Mouse (Mus musculus): Measurements from ENCODE around the gene Tub. TPM values are rescaled to one million over a fixed set of nuclear protein-coding genes. Genes with fewer than 3 reads are reported as not detected.
A peak's percentile ranks its signal among the peaks of the same experiment; 100 is the strongest.

Tub gene
- total RNA-seq (2017), result 0.70 and 1.8 TPM in 2 replicates

DNA sequence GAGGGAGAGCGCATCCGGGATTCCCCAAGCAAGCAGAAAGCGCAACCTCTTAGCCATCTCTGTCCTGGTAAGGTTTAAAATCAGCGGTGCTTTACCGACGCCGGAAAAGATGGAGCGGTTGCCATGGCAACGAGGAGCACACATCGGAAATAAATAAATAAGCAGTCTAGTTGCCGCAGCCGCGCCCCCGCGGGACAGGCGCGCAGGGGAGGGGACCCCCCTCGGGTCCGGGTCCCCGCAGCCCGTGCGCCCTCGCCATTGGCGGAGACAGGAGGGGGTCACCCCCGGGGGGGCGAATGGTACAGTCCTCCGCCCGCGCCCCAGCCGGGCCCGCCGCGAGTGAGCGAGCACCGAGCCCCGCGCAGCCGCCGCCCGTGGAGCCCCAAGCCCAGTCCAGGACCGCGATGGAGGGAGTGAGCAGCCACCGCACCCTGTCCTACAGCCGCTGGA is at the start of gene Tub:
Tub (plus strand) TSS at position 27 of the 450 bp plus-strand sequence.
- peak; percentile 51; the same call in 1 of the 2 replicates for ATAC-seq (ENCODE audit: extremely low read depth, insufficient number of reproducible peaks, low FRiP score, poor library complexity, severe bottlenecking)

DNA sequence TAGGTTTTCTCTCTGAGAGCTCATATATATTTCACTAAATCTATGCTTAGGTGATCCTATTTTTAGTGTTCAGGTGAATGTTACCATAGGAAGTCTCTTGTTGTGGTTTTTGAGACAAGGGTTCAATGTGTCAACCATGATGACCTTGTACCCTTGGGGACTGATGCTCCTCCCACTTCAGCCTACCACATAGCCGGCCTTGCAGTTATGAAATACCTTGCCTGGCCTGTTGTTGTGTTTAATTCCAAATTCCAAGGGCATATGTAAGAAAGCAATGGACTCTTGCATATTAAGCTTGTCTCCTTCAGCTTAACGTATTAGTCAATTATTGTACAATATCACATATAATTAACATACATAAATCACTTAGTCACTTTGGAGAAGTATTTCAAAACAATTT is 46.2 kb upstream of the Tub start:
- no peak for ATAC-seq (ENCODE audit: extremely low read depth, insufficient number of reproducible peaks, low FRiP score, poor library complexity, severe bottlenecking)

DNA sequence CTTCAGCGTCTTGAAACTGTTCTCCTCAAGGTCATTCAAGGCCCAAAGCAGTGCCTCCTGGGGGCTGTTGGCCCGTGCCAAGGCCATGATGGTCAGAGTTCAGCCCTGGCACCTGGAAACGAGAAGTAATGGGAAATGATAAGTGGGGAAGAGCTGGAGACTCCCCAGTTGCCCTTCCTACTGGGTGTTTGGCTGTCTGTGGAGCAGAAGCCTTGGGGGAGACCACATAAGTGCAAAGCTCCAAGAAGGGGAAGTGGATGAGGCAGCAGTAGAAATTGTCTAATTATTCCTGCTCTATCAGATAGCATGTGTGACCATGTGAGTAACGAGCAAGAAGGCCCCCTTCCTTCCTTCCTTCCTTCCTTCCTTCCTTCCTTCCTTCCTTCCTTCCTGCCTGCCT is 23.1 kb upstream of the Tub start:
- ATAC-seq (ENCODE audit: extremely low read depth, insufficient number of reproducible peaks, low FRiP score, poor library complexity, severe bottlenecking), result no peak

DNA sequence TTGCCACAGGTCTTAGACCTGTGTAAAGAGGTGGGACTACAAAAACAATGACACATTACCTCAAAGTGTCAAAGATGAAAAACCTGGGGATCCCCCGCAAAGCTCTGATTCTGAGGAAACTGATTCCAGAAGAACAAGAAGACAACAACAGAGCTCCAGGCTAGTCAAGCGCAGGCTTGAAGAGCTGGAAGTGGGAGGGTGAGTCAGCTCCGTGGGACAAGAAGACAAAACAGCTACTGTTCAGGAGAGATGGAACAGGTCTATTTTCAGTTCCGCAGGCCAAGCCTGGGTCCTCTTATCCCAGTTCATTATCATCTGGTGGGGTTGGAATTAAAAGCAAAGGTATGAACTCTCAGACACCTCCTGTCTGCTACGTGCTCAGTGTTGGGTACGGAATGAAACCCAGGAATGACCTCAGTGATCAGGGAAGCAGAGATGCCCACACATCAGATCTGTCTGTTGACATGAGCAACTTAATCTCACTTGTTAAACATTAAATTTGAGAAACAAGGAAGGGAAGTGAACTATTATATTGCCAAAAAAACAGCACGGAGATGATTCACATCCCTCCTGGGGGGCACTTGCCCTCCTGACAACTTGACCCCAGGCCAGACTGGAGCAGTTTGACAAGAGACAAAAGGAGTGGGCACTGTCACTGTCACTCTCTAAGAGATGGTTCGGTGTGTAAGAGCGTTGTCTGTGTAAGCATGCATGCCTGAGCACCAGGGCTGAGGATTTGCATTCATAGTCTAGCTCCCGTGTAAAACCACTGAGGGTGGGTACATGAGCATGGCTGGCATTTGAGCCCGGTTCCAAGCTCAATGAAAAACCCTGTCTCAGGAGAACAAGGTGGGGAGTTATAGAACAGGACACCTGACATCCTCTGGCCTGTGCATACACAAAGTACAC is 21.6 kb upstream of the Tub start:
- no peak for ATAC-seq (ENCODE audit: extremely low read depth, insufficient number of reproducible peaks, low FRiP score, poor library complexity, severe bottlenecking)

DNA sequence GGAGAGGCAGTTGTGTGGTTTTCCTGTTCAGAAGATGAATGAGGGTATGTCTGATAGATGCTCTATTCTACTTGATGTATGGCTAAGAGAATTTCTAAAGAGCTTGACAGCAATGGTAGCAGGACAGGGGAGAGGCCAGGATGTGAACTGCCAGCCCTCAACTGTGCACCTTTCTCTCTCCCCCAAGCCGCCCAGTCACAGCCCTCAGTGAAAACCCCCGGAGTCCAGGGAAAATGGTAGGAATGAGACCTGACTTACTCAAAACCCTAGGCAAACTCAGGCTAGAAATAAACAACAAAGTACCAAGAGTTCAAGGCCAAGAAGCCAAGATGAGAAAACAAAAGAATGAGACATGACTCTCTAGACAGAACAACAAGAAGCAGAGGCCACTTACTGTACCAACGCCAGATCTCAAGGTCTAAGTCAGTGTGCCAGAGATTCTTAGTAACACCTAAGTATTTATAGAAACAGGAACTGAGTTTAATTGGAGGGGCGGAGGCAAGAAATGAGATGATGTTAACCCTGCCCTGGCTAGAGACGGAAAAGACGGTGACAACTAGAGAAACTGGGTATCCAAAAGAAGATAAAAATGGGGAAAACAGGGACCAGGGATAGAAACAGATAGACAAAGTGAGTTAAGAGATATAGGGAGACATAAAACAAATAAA is 20.3 kb upstream of the Tub start, which contains the start of gene Nlrp10:
Nlrp10 (minus strand) TSS at position 453 of the 668 bp plus-strand sequence.
- peak; percentile 33; the same call in 1 of the 2 replicates for ATAC-seq (ENCODE audit: extremely low read depth, insufficient number of reproducible peaks, low FRiP score, poor library complexity, severe bottlenecking)

DNA sequence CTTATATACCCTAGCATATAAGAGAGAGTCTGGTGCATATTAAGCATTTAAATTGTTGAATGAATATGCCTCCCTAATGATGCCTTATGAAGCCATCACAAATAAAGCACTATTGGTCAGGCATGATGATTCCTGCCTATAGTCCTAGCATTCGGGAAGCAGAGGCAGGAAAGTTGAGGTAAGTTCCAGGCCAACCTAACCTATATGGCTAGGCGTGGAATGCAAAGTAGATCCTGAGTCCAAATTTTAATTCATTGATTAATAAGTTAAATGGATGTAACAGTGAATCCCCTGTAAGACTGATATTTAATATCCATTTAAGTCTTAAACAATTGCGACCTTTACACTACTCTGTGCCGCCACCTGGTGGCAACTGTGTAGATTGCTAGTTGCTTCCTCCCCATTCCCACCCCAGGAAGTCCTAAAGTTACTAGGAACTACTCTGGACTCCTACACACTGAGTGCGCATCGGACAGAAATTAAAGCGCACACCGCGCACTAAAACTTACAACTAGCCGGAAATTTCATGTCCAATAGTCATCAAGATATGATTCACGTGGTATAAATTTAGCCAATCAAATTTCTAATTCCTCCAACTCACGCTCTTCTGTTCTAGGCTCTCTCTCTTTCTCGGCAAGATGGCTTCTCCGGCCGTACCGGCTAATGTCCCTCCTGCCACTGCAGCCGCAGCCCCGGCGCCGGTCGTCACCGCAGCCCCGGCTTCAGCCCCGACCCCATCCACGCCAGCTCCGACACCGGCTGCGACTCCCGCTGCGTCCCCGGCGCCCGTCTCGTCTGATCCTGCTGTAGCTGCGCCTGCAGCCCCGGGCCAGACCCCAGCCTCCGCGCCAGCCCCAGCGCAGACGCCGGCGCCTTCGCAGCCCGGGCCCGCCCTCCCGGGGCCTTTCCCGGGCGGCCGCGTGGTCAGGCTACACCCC is 16.1 kb upstream of the Tub start, which contains the start of gene Eif3f:
Eif3f (plus strand) TSS at position 624 of the 938 bp plus-strand sequence.
- peak; percentile 95 for ATAC-seq (ENCODE audit: extremely low read depth, insufficient number of reproducible peaks, low FRiP score, poor library complexity, severe bottlenecking)

DNA sequence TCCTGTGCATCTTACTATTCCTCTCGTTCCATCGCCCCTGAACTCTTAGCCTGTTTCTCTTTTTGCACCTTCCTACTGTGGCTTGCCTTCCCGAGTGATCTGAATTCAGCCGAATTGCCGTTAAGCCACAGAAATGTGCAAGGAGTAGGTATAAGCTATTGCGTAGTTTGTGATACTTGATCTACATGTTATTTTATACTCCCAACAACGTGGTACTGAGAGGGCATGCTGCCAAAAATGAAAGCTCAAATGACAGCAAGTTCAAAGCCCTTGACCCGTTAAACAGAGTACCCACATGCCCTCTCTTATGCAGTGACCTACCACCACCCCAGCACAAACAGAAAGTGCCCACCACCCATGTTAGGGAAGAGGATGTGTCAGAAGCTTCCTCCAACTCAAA is 15.3 kb upstream of the Tub start:
- ATAC-seq (ENCODE audit: extremely low read depth, insufficient number of reproducible peaks, low FRiP score, poor library complexity, severe bottlenecking), result no peak

DNA sequence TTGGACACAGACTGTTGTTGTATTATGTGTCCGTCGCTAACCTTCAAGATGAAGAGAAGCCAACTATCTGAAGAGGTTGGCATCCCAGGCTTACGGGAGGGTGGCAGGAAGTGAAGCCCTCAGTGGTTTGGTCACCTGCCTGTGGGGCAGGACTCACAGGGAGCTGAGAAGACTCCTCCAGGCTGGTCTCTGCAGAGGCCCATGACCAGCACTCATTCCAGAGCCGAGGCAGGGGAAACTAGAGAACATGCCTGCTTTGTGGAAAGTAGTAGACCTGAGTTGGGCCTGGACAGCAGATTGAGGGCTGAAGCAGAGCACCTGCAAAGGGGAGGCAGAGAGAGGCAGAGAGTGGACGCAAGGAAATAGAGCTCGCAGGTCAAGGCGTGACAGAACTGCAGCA is 14.7 kb upstream of the Tub start:
- no peak for ATAC-seq (ENCODE audit: extremely low read depth, insufficient number of reproducible peaks, low FRiP score, poor library complexity, severe bottlenecking)

DNA sequence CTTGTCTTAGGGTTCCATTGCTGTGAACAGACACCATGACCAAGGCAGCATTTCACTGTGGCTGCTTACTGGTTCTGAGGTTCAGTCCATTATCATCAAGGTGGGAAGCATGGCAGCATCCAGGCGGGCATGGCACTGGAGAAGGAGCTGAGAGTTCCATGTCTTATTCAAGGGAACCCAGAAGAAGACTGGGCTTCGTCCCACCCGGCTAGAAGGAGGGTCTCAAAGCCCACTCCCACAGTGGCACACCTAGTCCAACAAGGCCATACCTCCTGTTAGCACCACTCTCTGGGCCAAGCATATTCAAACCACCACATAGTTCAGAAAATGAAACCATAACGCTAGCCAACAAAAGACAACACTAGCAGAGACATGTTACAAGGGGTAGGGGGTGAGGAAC is 13.5 kb upstream of the Tub start:
- ATAC-seq (ENCODE audit: extremely low read depth, insufficient number of reproducible peaks, low FRiP score, poor library complexity, severe bottlenecking), result no peak

DNA sequence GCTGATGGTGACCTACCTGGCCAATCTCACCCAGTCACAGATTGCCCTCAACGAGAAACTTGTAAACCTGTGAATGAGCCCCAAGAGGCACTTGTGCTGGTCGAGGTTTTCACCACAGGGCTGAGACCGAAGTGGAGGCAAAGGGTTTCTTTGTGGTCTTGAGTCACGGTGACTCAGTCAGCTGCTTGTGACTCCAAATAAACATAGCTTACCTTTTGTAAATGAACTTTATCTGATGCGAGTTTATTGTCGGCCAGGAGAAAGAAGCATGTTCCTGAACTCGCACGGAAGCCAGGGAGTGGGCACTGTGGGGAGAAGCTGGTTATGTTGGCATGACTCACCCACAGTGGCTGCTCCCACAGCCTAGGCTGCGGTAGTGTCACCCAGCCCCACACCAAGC is 8.7 kb upstream of the Tub start:
- ATAC-seq (ENCODE audit: extremely low read depth, insufficient number of reproducible peaks, low FRiP score, poor library complexity, severe bottlenecking), result no peak

DNA sequence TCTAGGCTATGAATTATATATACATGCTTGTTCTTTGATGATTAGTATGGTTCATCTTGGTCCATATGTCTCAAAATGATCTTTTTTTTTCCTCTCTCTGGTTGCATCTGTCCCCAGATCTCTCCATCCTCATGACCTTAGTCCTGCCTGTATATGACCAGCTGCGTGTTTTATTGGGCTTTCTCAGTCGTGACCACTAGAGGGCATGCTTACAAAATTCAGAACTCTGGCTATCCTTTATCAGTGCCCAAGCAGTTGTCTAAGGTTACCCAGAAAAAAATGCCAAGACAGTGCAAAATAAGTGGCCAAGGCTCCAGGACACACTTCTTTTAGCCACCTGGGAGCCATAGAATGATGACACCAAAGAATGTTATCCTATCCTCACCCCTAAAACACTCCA is 6.1 kb upstream of the Tub start:
- ATAC-seq (ENCODE audit: extremely low read depth, insufficient number of reproducible peaks, low FRiP score, poor library complexity, severe bottlenecking), result peak; percentile 54; the same call in 1 of the 2 replicates

DNA sequence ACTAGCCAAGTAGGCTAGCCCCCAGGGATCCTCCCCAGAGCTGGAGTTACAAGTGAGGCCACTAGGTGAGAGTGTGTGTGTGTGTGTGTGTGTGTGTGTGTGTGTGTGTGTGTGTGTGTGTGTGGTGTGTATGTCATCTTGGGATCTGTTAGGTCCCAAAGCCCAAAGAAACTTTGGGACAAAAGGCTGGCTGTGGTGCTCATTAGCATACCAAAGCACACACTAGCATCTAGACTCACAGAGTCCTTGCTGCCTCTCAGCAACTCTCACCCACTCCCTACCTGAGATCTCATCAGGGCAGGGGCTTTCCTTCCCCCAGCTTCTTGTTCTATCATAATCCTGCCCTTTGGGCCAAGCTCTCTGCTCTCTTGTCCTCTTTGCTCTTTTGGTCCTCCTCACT is 1.5 kb upstream of the Tub start:
- ATAC-seq (ENCODE audit: extremely low read depth, insufficient number of reproducible peaks, low FRiP score, poor library complexity, severe bottlenecking), result no peak

DNA sequence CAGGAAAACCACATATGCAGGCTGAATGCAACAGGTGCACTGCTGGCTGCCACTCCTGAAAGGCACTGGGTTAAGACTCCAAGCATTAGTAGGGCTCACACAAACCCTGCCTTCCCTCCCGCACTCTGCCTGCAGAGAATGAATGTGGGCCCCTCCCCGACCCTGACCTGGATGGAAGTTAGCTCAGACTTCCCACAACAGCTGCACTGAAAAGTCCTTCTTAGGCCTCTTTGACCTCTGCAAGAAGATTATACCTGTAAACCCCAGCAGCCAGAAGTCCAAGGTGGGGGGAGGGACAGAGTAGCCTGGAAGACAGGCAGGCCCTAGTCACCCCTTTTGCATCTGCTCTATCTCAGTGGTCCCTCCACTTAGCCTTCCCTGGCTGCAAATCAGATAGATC is 837 bp upstream of the Tub start:
- no peak for ATAC-seq (ENCODE audit: extremely low read depth, insufficient number of reproducible peaks, low FRiP score, poor library complexity, severe bottlenecking)

DNA sequence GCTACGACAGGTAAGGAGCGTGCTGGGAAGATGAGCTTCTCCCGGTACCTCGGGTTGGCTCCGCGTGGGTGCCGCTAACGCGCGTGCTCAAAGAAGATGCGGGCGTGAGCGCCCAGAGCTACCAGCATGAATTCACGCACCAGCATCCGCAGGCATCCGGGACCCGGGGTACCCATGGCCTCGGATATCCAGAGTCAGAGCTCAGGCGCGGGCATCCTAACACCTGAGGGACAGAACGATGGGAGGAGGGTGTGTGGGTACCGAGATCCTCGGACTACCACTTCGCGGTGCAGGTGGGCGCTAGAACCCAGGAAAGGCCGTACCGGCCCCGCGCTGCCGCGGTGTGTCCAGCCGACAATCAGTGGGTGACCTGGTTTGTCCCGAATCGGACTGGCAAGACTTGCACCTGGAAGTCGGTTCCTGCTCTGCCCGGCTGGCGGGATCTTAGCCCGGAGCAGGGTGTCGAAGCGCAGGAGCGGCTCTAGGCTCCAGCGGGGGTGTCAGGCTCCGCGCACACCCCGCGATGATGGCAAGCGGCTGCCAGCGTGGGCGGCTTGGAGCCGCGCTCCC is 709 bp downstream of the Tub start:
- ATAC-seq (ENCODE audit: extremely low read depth, insufficient number of reproducible peaks, low FRiP score, poor library complexity, severe bottlenecking), result no peak

DNA sequence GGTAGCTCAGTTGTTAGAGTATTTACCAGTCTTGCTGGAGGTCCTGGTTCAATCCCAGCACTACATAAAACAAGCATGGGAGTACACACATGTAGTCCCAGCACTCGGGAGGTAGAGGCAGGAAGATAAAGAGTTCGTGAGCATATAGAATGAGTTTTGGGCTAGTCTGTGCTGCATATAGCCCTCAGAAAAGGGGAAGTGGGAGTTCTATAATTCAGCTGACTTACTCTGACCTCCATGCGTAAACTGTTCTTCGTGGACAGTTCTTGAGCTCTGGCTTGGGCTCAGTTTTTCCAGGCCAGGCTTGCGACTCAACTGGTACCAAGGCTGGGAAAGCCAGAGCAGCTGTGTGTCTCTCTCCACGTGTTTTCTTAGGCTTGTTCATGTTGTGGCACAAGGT is 2.7 kb downstream of the Tub start:
- ATAC-seq (ENCODE audit: extremely low read depth, insufficient number of reproducible peaks, low FRiP score, poor library complexity, severe bottlenecking), result 0 out of 2 replicates have a peak, but pooled peaks have one; percentile 30

DNA sequence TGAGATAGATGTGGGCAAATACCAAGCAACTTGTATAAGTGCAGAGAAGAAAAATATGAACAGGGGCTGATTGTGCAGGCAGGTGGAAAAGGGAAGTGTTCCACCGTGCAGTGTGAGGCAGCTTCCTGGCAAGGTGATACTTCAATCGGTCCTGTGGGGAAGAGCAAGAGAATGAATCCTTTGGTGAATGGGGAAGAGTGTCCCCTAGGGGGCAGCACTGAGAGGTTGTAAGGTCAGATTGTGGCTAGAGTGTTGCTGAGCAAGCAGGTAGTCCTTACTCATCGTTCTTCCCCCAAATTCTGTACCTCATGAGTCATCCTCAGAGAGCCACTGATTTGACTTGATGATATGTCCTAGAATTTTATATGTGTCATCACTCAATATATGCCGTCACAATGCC is 4.0 kb downstream of the Tub start:
- peak; percentile 40; the same call in 1 of the 2 replicates for ATAC-seq (ENCODE audit: extremely low read depth, insufficient number of reproducible peaks, low FRiP score, poor library complexity, severe bottlenecking)

DNA sequence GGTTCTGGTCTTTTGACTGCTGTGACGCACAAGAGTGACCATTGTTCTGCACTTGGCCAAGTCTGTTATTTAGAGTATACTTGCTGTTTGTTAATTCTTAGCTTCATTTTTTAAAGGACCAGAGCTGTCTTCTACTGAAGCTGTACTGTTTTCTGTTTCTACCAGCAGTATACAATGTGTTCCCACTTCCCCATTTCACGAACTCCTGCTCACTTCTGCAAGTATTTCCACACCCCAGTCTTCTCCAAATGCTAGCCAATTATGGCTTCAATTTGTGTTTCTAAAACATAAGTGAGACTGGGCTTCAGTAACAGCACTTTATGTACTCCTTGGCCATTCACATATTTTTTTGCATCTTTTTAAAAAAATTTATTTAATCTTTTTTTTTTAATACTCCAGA is 7.6 kb downstream of the Tub start:
- ATAC-seq (ENCODE audit: extremely low read depth, insufficient number of reproducible peaks, low FRiP score, poor library complexity, severe bottlenecking), result no peak

DNA sequence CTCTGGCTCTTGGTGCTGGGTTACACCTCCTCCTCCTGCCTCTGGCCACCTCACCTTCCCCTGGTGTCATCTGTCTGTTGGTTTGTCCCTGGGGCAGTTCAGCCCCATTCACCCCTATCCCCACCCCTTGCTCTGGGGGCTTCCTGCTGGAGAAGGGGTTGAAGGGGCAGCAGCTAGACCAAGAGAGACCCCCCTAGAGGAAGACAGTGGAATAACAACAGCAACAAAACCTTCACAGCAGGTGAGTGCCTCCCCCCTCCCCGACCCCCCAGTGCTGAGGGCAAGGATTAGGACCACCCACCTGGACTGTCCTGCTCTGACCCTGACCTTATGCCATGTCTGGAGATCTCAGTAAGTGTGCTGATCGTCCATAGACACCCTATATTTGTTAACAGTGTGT is 15.8 kb downstream of the Tub start:
- ATAC-seq (ENCODE audit: extremely low read depth, insufficient number of reproducible peaks, low FRiP score, poor library complexity, severe bottlenecking), result no peak

Measured in neutrophil, adult 5-6 weeks (primary cell).